Mouse (Mus musculus): ENCODE measurements around the gene Mrps11. TPM values are rescaled to one million over a fixed set of nuclear protein-coding genes. Genes with fewer than 3 reads are reported as not detected.

The Mrps11 gene
- polyA plus RNA-seq, 1 experiment: 95.6 TPM

GRCm38 (mm10) chr7:78785906-78786305 is 3.0 kb downstream of the Mrps11 start:
- H3K4me3 ChIP-seq (ENCODE audit: insufficient read depth, poor library complexity, severe bottlenecking): no peak overlapping the region

DNA sequence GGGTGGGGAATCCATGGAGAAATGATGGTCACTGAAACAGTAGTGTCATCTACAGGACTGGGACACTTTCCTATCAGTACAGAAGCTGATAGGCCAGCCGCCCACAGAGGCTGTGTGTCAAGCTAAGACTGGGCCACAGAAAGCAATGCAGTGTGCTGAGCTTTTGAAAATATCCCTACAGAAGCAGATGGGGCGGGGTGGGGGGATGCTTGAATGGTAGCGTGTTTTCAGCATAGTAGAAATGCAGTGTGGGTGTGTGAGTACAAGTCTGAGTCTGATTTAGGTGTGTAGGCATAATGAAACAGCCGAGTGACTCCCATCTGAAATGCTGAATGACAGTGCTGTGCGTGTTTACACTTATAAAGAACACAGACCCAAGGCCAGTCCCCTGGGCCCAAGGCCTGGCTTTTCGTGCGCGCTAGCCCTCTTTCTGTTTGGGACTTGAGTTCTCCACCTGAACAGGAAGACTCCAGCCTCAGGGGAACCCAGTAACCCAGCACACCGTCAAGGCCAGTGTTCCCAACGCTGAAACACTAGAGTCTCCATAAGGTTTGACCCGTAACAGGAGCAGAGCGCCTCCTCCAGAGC is 5.0 kb downstream of the Mrps11 start:
- Histone ChIP-seq H3K79me2 (ENCODE audit: control insufficient read depth, insufficient read depth) (peaks cover 18% of the 10 kb centered on the region), H3ac (ENCODE audit: control insufficient read depth, insufficient read length, low read depth) (no peak overlapping the region), H3K27me3 (ENCODE audit: control insufficient read depth, insufficient read depth, insufficient read length) (no peaks in the 10 kb centered on the region), H3K4me3 (ENCODE audit: insufficient read depth, poor library complexity, severe bottlenecking) (no peak overlapping the region), H3K36me3 (ENCODE audit: control insufficient read depth, insufficient read depth) (peaks cover 10% of the 10 kb centered on the region), H3K79me3 (ENCODE audit: low read depth) (peaks cover 1% of the 10 kb centered on the region)
- no peak for TF ChIP-seq CTCF (IDR thresholded peaks at IDR 0.05; ENCODE audit: control insufficient read depth, insufficient read depth, insufficient read length)

More at GRCm38 (mm10) chr7:78785906-78786305, 3.0 kb downstream of the Mrps11 start:
- no peak for TF ChIP-seq MAX (IDR thresholded peaks at IDR 0.05)
- TF ChIP-seq CEBPB (IDR thresholded peaks at IDR 0.05; ENCODE audit: low read depth): no peak
- TF ChIP-seq FOSL1 (IDR thresholded peaks at IDR 0.05; ENCODE audit: insufficient read depth, low read length, poor library complexity, severe bottlenecking): no peak
- no peak for TF ChIP-seq USF1 (IDR thresholded peaks at IDR 0.05; ENCODE audit: low read depth)
- TF ChIP-seq MYOD1 (IDR thresholded peaks at IDR 0.05; ENCODE audit: control insufficient read depth, insufficient read length, low read depth): no peak
- TF ChIP-seq CTCF (IDR thresholded peaks at IDR 0.05; ENCODE audit: control insufficient read depth, insufficient read depth, insufficient read length): no peak
- TF ChIP-seq MYOG (IDR thresholded peaks at IDR 0.05; ENCODE audit: control insufficient read depth, extremely low read depth, insufficient read length): no peak
- Histone ChIP-seq H3ac (ENCODE audit: control insufficient read depth, insufficient read length, low read depth) (no peak overlapping the region), H3K79me3 (ENCODE audit: low read depth) (peaks cover 7% of the 10 kb centered on the region), H3K79me2 (ENCODE audit: control insufficient read depth, insufficient read depth) (peaks cover 38% of the 10 kb centered on the region), H3K27me3 (ENCODE audit: control insufficient read depth, insufficient read depth, insufficient read length) (no peaks in the 10 kb centered on the region), H3K36me3 (ENCODE audit: control insufficient read depth, insufficient read depth) (peaks cover 5% of the 10 kb centered on the region)

DNA sequence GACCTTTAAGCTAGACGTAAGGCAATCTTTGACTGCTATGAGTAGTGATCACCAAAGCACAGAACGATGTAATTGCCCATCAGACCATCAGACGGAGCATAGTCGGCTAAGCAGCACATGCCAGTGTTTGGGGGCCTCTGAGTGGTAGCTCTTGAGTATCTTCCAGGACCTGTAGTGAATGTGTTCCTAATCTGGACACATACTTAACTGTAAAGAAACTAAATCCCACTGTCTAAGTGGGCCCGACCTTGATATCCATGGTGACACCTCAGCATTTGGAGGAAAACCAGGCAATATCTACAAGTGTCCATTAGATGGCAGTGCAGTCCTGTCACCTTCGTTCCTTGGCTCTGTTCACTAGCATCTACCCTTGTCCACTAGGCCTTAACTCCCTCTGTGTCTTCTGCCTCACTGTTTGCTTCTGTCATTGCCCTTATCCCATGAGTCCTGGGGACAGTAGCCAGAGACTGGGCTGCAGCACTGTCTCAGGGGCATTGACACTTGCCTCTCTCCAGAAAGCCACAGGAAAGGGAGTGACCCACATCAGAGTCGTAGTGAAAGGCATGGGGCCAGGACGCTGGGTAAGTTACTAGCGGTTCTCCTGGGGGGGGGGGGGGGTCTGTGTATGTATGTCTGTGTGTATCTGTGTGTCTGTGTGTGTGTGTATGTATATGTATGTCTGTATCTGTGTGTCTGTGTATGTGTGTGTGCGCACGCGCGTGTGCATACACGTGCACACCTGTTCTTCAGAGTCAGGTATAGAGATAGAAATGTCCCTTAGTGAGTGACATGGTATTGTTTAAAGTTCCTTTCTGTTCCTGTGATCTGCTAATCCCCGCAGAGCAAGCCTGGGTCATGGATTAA is 8.7 kb downstream of the Mrps11 start:
- Histone ChIP-seq H3K36me3 (ENCODE audit: control insufficient read depth, insufficient read depth) (peaks cover 8% of the 10 kb centered on the region), H3ac (ENCODE audit: control insufficient read depth, insufficient read length, low read depth) (no peak overlapping the region)

DNA sequence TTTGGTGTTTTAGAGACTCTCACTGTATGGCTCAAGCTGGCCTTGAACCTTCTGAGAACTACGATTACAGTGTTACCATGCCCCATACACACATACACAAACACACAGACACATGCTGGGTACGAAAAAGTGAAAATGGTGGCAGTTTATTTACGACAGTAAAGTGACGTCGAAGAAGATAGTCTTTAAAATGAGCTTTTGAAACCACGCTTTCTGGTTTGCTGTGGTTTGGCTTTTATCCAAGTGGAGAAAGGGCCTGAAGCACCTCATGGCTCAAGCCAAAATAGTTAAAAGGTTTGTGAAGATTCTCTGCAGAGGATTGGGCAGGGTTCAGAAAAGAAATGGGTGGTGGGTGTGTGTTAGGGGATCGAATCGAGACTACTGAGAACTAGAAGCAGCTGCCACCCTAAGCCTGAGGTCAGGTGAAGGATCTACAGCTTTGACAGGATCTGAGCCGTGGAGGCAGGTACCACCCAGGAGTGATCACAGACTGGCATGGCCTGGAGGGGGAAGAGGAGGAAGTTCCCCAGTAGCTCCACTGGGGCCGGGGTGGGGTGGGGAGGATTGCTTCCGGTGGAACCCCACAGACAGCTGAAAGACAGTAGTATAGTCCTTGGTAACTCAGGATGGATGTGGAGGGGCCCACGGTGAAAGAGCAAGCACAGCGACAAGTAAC is 11.1 kb downstream of the Mrps11 start:
- H3ac ChIP-seq (ENCODE audit: control insufficient read depth, insufficient read length, low read depth): no peak overlapping the region

More for the DNA sequence above, 8.7 kb downstream of the Mrps11 start:
- Histone ChIP-seq H3K4me3 (ENCODE audit: insufficient read depth, poor library complexity, severe bottlenecking) (no peak overlapping the region), H3K79me3 (ENCODE audit: low read depth) (no peaks in the 10 kb centered on the region), H3K27me3 (ENCODE audit: control insufficient read depth, insufficient read depth, insufficient read length) (no peaks in the 10 kb centered on the region), H3K79me2 (ENCODE audit: control insufficient read depth, insufficient read depth) (no peaks in the 10 kb centered on the region)
- peak; percentile 70 for TF ChIP-seq CTCF (IDR thresholded peaks at IDR 0.05; ENCODE audit: control insufficient read depth, insufficient read depth, insufficient read length)
- TF ChIP-seq CEBPB (IDR thresholded peaks at IDR 0.05; ENCODE audit: low read depth): no peak

GRCm38 (mm10) chr7:78794571-78795092 is 11.7 kb downstream of the Mrps11 start:
- no peak overlapping the region for H3K4me3 ChIP-seq (ENCODE audit: insufficient read depth, poor library complexity, severe bottlenecking)
- TF ChIP-seq MAX (IDR thresholded peaks at IDR 0.05): no peak
- no peak for TF ChIP-seq MYOD1 (IDR thresholded peaks at IDR 0.05; ENCODE audit: control insufficient read depth, insufficient read length, low read depth)
- TF ChIP-seq CEBPB (IDR thresholded peaks at IDR 0.05; ENCODE audit: low read depth): no peak
- TF ChIP-seq CTCF (IDR thresholded peaks at IDR 0.05; ENCODE audit: control insufficient read depth, insufficient read depth, insufficient read length): no peak
- TF ChIP-seq FOSL1 (IDR thresholded peaks at IDR 0.05; ENCODE audit: insufficient read depth, low read length, poor library complexity, severe bottlenecking): no peak
- no peak for TF ChIP-seq USF1 (IDR thresholded peaks at IDR 0.05; ENCODE audit: low read depth)
- no peak for TF ChIP-seq MYOG (IDR thresholded peaks at IDR 0.05; ENCODE audit: control insufficient read depth, extremely low read depth, insufficient read length)
- H3K27me3 ChIP-seq (ENCODE audit: control insufficient read depth, insufficient read depth, insufficient read length): peaks cover 9% of the 10 kb centered on the region
- H3K79me2 ChIP-seq (ENCODE audit: control insufficient read depth, insufficient read depth): no peaks in the 10 kb centered on the region
- H3K79me3 ChIP-seq (ENCODE audit: low read depth): no peaks in the 10 kb centered on the region
- H3ac ChIP-seq (ENCODE audit: control insufficient read depth, insufficient read length, low read depth): no peak overlapping the region
- H3K36me3 ChIP-seq (ENCODE audit: control insufficient read depth, insufficient read depth): peaks cover 8% of the 10 kb centered on the region

More for the DNA sequence above, 11.1 kb downstream of the Mrps11 start:
- no peak overlapping the region for H3K4me3 ChIP-seq (ENCODE audit: insufficient read depth, poor library complexity, severe bottlenecking)
- H3K27me3 ChIP-seq (ENCODE audit: control insufficient read depth, insufficient read depth, insufficient read length): peaks cover 5% of the 10 kb centered on the region
- no peaks in the 10 kb centered on the region for H3K79me3 ChIP-seq (ENCODE audit: low read depth)
- no peaks in the 10 kb centered on the region for H3K79me2 ChIP-seq (ENCODE audit: control insufficient read depth, insufficient read depth)
- peaks cover 8% of the 10 kb centered on the region for H3K36me3 ChIP-seq (ENCODE audit: control insufficient read depth, insufficient read depth)
- TF ChIP-seq MAX (IDR thresholded peaks at IDR 0.05) (no peak), MYOD1 (IDR thresholded peaks at IDR 0.05; ENCODE audit: control insufficient read depth, insufficient read length, low read depth) (no peak)
